Mouse (Mus musculus): ENCODE measurements around the gene Rce1. TPM values are rescaled to one million over a fixed set of nuclear protein-coding genes. Genes with fewer than 3 reads are reported as not detected.
"Not testable (repeated sequence)": the region's sequence is repeated elsewhere in the genome, so short reads cannot be mapped to it uniquely, and the experiment has no call there.

The Rce1 gene
- total and polyA plus RNA-seq, 2 experiments from 2014 or later = 48.9 to 77.1 TPM

DNA sequence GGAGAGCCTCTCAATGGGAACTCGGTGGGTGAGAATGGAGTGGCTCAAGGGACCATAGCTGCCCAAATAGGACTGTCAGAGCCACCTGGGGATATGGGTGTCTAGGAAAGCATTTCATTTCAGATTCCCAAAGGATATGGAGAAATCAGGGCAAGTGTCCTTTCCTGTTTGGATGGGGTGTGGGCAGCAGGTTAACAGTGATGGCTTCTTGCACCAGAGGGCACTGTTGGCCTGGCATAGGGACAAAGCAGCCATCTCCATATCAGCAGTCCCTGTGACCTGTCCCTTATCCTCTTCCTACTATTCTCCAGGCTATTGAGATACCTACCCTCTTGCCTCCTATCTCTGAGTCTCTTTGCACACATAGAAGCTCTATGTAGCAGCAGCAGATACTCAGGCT lies 36.4 kb downstream of the Rce1 start:
- H3K9me3 ChIP-seq (ENCODE audit: low read length) = no peaks in the 10 kb centered on the region
- DNase-seq (ENCODE audit: low spot score) = no peak
- 83% methylated on average over 1 of the region's 1 CpGs for WGBS
- H3K4me1 ChIP-seq (ENCODE audit: insufficient read depth, low read length) = 0 out of 2 replicates have a peak, but pooled peaks cover 2% of the 10 kb centered on the region
- no peaks in the 10 kb centered on the region for H3K27me3 ChIP-seq (ENCODE audit: insufficient read depth, low read length)
- no peak overlapping the region for H3K27ac ChIP-seq
- H3K4me2 ChIP-seq (ENCODE audit: low read depth, low read length) = no peak overlapping the region
- no peak overlapping the region for H3K4me3 ChIP-seq (ENCODE audit: low read length)
- no peak for ATAC-seq
- TF ChIP-seq CTCF (IDR thresholded peaks at IDR 0.05; ENCODE audit: low read depth) = peak; percentile 43
- H3K9ac ChIP-seq (replicated peaks; ENCODE audit: low read length) = no peak overlapping the region
- H3K36me3 ChIP-seq (ENCODE audit: insufficient read depth, low read length) = no peaks in the 10 kb centered on the region

- H3K4me1 ChIP-seq (ENCODE audit: insufficient read depth, low read length) = no peaks in the 10 kb centered on the region
- ATAC-seq = no peak
- no peaks in the 10 kb centered on the region for H3K27me3 ChIP-seq (ENCODE audit: insufficient read depth, low read length)
- H3K27ac ChIP-seq = no peak overlapping the region
- no peaks in the 10 kb centered on the region for H3K36me3 ChIP-seq (ENCODE audit: insufficient read depth, low read length)
- DNase-seq (ENCODE audit: low spot score) = no peak
- no peak overlapping the region for H3K9ac ChIP-seq (replicated peaks; ENCODE audit: low read length)
- H3K4me3 ChIP-seq (ENCODE audit: low read length) = no peak overlapping the region
- TF ChIP-seq CTCF (IDR thresholded peaks at IDR 0.05; ENCODE audit: low read depth) = no peak
- WGBS = 66% methylated on average over 3 of the region's 3 CpGs
- no peaks in the 10 kb centered on the region for H3K9me3 ChIP-seq (ENCODE audit: low read length)
- no peak overlapping the region for H3K4me2 ChIP-seq (ENCODE audit: low read depth, low read length)
Measured at GRCm38 (mm10) chr19:4588430-4588829, 37.0 kb downstream of the Rce1 start.

DNA sequence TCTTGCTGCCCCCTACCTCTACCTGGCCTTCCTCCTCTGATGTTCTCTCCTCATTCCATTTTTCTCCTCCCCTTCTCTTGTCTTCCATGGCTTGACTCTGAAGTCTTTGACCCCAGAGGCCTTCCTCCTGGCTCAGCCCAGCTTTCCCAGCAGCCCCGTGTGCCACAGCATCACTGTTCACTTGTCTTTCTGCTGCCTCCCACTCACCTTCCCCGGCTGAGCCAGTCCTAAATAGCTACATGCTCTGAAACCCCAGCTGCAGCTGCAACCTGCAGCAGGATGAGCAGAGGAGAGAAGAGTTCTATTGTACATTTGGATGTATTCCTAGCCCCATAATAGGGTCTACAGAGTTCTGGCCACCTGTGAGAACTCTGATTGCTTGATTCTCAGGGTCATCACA lies 38.0 kb downstream of the Rce1 start:
- TF ChIP-seq CTCF (IDR thresholded peaks at IDR 0.05; ENCODE audit: low read depth) = no peak
- Histone ChIP-seq H3K4me2 (ENCODE audit: low read depth, low read length) (no peak overlapping the region), H3K27me3 (ENCODE audit: insufficient read depth, low read length) (no peaks in the 10 kb centered on the region), H3K27ac (no peak overlapping the region), H3K4me3 (ENCODE audit: low read length) (no peak overlapping the region), H3K4me1 (ENCODE audit: insufficient read depth, low read length) (no peaks in the 10 kb centered on the region), H3K36me3 (ENCODE audit: insufficient read depth, low read length) (no peaks in the 10 kb centered on the region), H3K9ac (replicated peaks; ENCODE audit: low read length) (no peak overlapping the region), H3K9me3 (ENCODE audit: low read length) (no peaks in the 10 kb centered on the region)
- no peak for ATAC-seq
- 61% methylated on average over 2 of the region's 2 CpGs for WGBS
- no peak for DNase-seq (ENCODE audit: low spot score)

GRCm38 (mm10) chr19:4586783-4587182 lies 38.7 kb downstream of the Rce1 start:
- not testable (repeated sequence) for H3K4me3 ChIP-seq (ENCODE audit: low read length); H3K27ac ChIP-seq; H3K9ac ChIP-seq (replicated peaks; ENCODE audit: low read length); H3K36me3 ChIP-seq (ENCODE audit: insufficient read depth, low read length); DNase-seq (ENCODE audit: low spot score); H3K27me3 ChIP-seq (ENCODE audit: insufficient read depth, low read length); ATAC-seq; H3K9me3 ChIP-seq (ENCODE audit: low read length); H3K4me2 ChIP-seq (ENCODE audit: low read depth, low read length); H3K4me1 ChIP-seq (ENCODE audit: insufficient read depth, low read length)

DNA sequence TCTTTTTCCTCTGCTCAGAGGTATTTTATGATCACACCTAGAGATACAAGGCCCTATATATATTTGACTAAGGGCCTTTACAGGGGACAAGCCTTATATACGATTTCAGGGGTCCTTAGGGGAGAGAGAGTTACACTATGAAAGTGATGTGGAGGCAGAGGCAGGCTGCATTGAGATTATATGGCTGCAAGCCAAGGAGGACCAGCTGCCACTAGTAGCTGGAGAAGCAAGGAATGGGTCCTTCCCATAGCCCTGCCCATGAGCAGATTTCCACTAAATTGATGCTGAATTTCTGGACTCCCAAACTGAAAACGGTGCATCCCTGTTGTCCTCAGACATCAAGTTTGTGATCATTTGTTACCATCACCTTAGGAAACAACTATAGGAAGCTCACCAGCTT lies 41.6 kb downstream of the Rce1 start:
- Histone ChIP-seq H3K9ac (replicated peaks; ENCODE audit: low read length) (no peak overlapping the region), H3K27ac (no peak overlapping the region), H3K36me3 (ENCODE audit: insufficient read depth, low read length) (no peaks in the 10 kb centered on the region), H3K4me2 (ENCODE audit: low read depth, low read length) (no peak overlapping the region), H3K4me1 (ENCODE audit: insufficient read depth, low read length) (no peaks in the 10 kb centered on the region), H3K4me3 (ENCODE audit: low read length) (no peak overlapping the region), H3K27me3 (ENCODE audit: insufficient read depth, low read length) (no peaks in the 10 kb centered on the region), H3K9me3 (ENCODE audit: low read length) (no peaks in the 10 kb centered on the region)
- peak; percentile 24 for DNase-seq (ENCODE audit: low spot score)
- 62% methylated on average over 2 of the region's 2 CpGs for WGBS
- TF ChIP-seq CTCF (IDR thresholded peaks at IDR 0.05; ENCODE audit: low read depth) = no peak
- ATAC-seq = no peak

DNA sequence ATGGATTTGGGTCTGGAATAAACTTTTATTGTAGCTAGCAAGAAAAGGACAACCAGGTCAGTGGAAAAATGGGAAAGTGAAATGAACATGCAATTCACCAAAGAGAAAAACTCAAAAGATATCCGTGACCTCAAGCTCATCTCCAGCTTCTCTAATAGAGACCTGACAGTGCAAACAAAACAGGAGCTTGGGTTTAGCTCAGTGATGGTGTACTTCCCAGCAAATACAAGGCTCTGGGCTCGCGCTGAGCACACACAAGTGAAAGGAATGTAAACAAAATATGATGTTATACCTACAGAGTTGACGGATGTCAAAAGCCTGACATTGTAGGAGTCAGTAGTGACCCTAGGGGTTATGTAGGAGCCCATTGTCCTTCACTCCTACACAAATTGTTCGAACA lies 46.1 kb downstream of the Rce1 start:
- 84% methylated on average over 5 of the region's 5 CpGs for WGBS
- Histone ChIP-seq H3K4me1 (ENCODE audit: insufficient read depth, low read length) (no peaks in the 10 kb centered on the region), H3K9me3 (ENCODE audit: low read length) (no peaks in the 10 kb centered on the region), H3K27me3 (ENCODE audit: insufficient read depth, low read length) (no peaks in the 10 kb centered on the region), H3K27ac (no peak overlapping the region), H3K9ac (replicated peaks; ENCODE audit: low read length) (no peak overlapping the region), H3K4me2 (ENCODE audit: low read depth, low read length) (no peak overlapping the region), H3K36me3 (ENCODE audit: insufficient read depth, low read length) (no peaks in the 10 kb centered on the region), H3K4me3 (ENCODE audit: low read length) (no peak overlapping the region)
- no peak for TF ChIP-seq CTCF (IDR thresholded peaks at IDR 0.05; ENCODE audit: low read depth)
- no peak for DNase-seq (ENCODE audit: low spot score)
- no peak for ATAC-seq

- no peak for TF ChIP-seq CTCF (IDR thresholded peaks at IDR 0.05; ENCODE audit: low read depth)
- DNase-seq (ENCODE audit: low spot score) = no peak
- no peaks in the 10 kb centered on the region for H3K4me1 ChIP-seq (ENCODE audit: insufficient read depth, low read length)
- no peak overlapping the region for H3K4me2 ChIP-seq (ENCODE audit: low read depth, low read length)
- H3K4me3 ChIP-seq (ENCODE audit: low read length) = no peak overlapping the region
- 48% methylated on average over 2 of the region's 2 CpGs for WGBS
- H3K9me3 ChIP-seq (ENCODE audit: low read length) = no peaks in the 10 kb centered on the region
- no peak for ATAC-seq
- no peak overlapping the region for H3K9ac ChIP-seq (replicated peaks; ENCODE audit: low read length)
- no peak overlapping the region for H3K27ac ChIP-seq
- no peaks in the 10 kb centered on the region for H3K27me3 ChIP-seq (ENCODE audit: insufficient read depth, low read length)
- H3K36me3 ChIP-seq (ENCODE audit: insufficient read depth, low read length) = no peaks in the 10 kb centered on the region
Measured at GRCm38 (mm10) chr19:4578799-4579198, 46.6 kb downstream of the Rce1 start.
